Mouse (Mus musculus) kidney, adult 2 months (tissue): ENCODE data around the gene Zfp398.

ENCODE experiments used
- CTCF ChIP-seq: fragments of 200-500 bp; conservative IDR thresholded peaks from 2 replicates; pipeline ENCODE4 v1.5.1; 2011; ENCODE audit warnings: low read depth, mild to moderate bottlenecking, control low read depth, low read length, moderate library complexity, mixed read lengths; ENCODE audit not compliant: insufficient read depth, insufficient read length
- POLR2A ChIP-seq: fragments of 200-500 bp; IDR thresholded peaks from one replicate; pipeline ENCODE4 v1.6.1; 2011; ENCODE audit warnings: low read depth, low read length, control low read depth

DNA sequence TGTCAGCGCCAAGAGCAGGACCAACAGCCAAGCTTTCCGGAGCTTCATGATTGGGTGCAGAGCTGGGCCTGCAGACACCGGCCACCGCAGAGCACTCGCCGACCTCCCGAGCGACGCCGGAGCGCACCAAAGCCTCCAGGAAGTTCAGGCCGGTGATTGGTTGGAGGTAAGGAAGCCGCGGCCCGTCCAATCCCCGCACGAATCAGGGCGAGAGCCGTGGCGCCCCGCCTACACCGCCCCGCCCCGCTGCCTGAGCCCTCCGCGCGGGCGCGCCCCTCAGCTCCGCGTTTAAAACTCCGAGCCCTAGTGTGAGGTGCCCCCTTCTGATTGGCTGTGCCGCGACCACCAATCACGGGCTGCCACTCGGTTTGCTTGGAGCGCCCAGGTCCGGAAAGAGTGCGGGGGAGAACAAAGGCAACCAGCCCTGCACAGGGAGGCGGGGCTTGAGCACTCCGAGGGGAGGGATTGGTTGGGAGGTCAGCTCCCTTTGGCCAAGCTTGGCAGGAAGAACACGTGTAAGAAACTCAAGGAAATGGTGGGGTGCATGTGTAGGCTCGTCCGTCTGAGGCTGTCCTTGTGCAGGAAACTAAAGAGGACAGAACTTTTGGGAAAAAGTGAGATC, 22.1 kb upstream of the Zfp398 start, which contains the start of gene Pdia4:
- TF ChIP-seq CTCF: no peak
- TF ChIP-seq POLR2A: peak; percentile 88
